Mouse (Mus musculus) heart, adult 9 months (tissue): Measurements from ENCODE around the gene Wipf3.

Experiments used
- DNase-seq, 2 experiments: peaks; one replicate each; pipeline ENCODE4 v3.0.0; 2022; ENCODE audit warnings: low spot score in 2 of 2

Gene Wipf3

DNA sequence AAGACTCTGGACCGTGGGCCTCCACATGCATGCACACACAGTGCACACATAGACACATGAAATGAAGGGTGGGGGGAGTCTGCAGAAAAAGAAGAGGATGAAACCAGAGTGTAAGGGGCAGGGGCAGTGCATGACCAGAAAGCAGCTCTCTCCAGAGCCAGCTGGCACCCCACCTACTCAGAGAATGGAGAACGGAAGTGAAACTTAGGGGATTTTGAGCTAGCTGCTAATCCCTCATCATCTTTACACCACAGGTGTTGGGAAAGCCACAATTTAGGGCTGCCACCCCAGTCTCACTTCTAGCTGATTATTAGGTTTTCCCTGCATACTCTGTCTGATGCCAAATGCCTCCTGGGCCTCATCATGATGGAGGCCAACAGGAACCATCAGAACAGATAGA is 100.8 kb downstream of the Wipf3 start:
- no peak for DNase-seq

- DNase-seq = no peak
These were observed 101.7 kb downstream of the Wipf3 start for GRCm38 (mm10) chr6:54531048-54531481.

GRCm38 (mm10) chr6:54535485-54535884 is 106.1 kb downstream of the Wipf3 start:
- DNase-seq = no peak

- DNase-seq = no peak
These were observed 107.7 kb downstream of the Wipf3 start for GRCm38 (mm10) chr6:54537053-54537452.

GRCm38 (mm10) chr6:54538773-54539173 is 109.4 kb downstream of the Wipf3 start:
- no peak for DNase-seq

GRCm38 (mm10) chr6:54539396-54539795 is 110.0 kb downstream of the Wipf3 start:
- DNase-seq = no peak

GRCm38 (mm10) chr6:54540252-54540887 is 111.0 kb downstream of the Wipf3 start:
- DNase-seq = peak in 1 of 2 experiments; percentile 19

DNA sequence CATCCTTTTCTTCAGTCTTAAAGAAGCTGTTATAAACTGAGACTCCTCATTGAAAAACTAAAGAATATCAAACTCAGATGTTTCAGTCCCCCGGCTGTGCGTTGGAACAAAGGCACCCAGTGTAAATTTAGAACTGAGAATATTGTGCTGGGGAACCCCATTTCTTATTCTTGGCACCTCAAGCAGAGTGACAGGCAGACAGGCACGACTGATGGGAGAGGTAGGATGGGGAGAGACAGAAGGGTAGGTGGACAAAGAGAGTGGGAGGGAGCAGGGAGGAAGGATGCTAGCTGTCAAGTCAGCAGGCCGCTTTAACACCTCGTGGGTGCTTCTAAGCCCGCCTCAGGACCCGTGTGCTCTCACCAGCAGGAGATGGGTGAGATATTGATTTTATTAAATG is 113.4 kb downstream of the Wipf3 start:
- no peak for DNase-seq

DNA sequence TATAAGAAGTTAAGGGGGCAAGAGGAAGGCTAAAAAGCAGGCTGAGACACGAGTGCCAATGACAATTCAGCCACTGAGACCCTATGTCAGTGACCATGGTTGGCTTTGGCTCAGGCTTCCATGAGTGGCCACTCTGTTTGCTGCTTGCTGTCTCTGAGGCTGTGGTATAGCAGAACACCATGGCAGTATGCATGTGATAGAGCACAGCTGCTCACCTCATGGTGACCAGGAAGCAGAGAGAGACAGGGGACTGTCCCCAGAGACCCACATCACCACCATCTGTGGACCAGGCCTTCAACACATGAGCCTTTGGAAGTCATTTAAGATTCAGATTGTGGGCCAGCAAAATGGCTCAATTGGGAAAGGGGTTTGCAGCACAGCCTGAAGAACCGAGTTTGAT is 114.2 kb downstream of the Wipf3 start:
- DNase-seq = no peak

DNA sequence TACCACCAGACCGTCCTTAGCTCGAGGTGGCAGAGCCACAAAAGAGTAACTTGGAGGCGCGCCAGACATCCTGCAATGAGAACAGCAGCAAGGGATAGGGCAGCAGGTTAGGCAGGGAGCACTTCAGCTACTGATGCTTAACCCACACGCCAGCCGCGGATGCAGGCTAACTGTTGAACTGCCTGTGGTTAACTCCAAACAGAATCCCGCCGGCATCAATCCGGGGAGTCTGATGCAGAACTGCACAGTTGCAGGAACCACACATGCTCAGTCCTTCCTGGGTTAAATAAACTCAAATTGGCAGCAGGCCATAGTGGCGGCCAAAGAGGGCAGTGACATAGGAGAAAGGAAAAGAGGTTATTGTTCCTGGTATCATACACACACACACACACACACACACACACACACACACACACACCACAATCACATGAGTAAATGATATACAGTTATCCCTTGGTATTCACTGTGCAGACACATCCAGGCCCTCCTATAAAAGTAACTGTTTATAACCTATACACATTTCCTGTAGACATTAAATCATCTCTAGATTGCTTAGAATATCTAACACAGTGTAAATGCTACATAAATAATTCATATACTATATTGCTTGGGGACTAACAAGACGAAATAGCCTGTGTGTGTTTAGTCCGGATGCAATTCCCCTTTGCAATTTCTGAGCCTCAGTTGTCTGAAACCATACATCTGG is 119.1 kb downstream of the Wipf3 start:
- no peak for DNase-seq

DNA sequence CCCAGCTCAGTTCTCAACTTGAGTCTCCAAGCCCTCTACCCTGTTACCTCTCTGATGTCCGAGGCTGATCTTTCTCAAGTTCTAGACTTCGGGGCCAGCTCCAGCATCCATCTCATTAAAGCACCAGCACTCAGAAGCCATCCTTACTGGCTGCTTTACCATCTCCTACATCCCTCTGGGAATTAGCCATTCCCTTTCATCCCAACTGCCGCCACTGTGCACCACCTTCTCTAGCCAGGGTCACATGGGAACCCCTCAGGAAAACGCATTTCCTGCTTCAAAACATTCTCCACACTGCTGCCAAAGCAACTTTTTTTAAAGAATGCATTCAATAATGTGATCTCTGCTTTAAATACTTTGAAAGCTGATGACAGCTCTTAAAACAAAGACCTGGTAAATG is 119.9 kb downstream of the Wipf3 start:
- no peak for DNase-seq

GRCm38 (mm10) chr6:54550801-54551323 is 121.5 kb downstream of the Wipf3 start:
- no peak for DNase-seq

DNA sequence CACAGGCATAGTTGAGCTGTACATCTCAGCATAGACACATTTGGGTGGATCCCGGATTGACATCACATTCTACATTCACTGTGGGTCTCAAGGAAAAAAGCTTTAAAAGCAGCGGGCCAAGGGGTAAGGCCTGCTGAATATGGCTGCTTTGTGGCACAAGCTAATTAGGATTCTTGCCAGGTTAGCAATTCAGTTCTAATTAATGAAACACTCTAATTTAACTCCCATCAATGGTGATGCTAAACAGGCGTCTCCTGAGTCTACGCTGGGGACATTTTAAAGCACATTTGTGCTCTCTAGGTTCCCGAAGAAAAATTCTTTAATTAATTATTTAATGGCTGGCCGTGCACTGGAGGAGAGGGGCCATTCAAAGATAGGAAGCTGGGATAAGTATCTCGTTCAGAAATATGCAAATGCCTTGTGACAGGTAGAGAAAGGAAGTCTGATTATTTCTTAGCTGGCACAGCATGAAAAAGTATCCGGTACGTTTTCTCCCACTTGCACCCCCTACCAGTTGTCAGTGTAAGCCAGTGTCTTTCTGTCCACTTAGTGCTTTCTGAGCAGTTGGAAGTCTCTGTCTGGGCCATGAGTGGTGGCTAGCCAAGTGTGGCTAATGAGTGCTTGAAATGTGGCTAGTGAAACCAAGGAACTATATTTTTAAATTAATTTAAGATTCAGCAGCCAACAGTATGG is 123.5 kb downstream of the Wipf3 start:
- DNase-seq = no peak
